ENCODE assay signal across 13 mouse cellular contexts in the genomic region with DNA sequence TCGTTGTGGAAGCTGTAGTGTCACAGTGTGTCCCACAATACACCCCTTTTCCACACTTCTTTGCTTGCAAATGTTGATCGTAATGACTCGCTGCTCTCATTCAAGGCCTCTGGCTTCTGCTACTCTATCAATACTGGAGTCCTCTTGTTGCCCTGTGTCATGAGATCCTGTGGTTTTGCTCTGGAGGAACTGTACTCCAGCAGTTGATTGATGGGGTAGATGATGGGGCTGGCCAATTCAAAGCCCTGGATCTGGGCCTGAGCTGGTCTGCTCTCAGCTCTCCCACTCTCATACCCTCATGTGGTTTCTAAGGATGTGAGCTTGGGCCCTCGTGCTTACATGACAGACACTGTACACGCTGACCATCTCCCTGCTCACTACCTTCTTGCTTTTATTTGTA. TPM values are rescaled to one million over a fixed set of nuclear protein-coding genes. Genes with fewer than 3 reads are reported as not detected.
A peak's percentile ranks its signal among the peaks of the same experiment; 100 is the strongest.
DNase-seq lines count a peak whose midpoint lies in the region; ATAC-seq and TF ChIP-seq lines count a peak whose summit lies in the region.
"Had no signal": no experiment of that assay in that cellular context is flagged by ENCODE, and none has a peak within 500 bp of the region (broad histone marks: within the 10 kb centered on the region; RNA-seq: fewer than 3 reads in every experiment).

No protein-coding gene starts in this region.

- peaks cover 53% of the 10 kb centered on the region for H3K4me1 ChIP-seq in limb, embryonic 12.5 days (replicated peaks)

- intact Hi-C loops in gastrocnemius, postnatal 36 days (cut with DNase I) = no loop called here

- H3K36me3 ChIP-seq in limb, embryonic 12.5 days = no peaks in the 10 kb centered on the region
- H3K36me3 ChIP-seq: intestine, embryonic 15.5 days; liver, embryonic 15.5 days had no signal

- CTCF ChIA-PET in Patski (lab: Charles Lee) = interaction anchor here (0.6 kb wide), 1 partner anchor 21 kb away, joined by 3 read pairs; no protein-coding TSS in a partner anchor

- no peak for TF ChIP-seq CTCF in Patski (IDR thresholded peaks at IDR 0.05)

- no peaks in the 10 kb centered on the region for H3K27me3 ChIP-seq in Patski
- no peaks in the 10 kb centered on the region for H3K27me3 ChIP-seq in limb, embryonic 12.5 days
- H3K27me3 ChIP-seq: intestine, embryonic 15.5 days; liver, embryonic 15.5 days had no signal

- peak; percentile 53 for DNase-seq in adrenal gland, adult 8-10 months
- DNase-seq in adrenal gland, postnatal 4 days (ENCODE audit: low spot score in 2 of 2) = no peak
- DNase-seq in lung, postnatal 10 days = peak; percentile 41
- DNase-seq in lung, postnatal 4 days = no peak
- DNase-seq in Patski (ENCODE audit: low read depth, low spot score) = no peak
- no peak for DNase-seq in c-Kit-positive CD71-positive TER-119-positive erythroid progenitor cells, embryonic 14.5 days (ENCODE audit: low spot score)
- no peak for DNase-seq in gastrocnemius, postnatal 36 days
- DNase-seq: cerebellum, adult 11 months; right cerebral cortex, postnatal 14 days had no signal

- H3K4me2 ChIP-seq in limb, embryonic 12.5 days = no peak overlapping the region
- H3K4me2 ChIP-seq: intestine, embryonic 15.5 days; liver, embryonic 15.5 days had no signal

- ATAC-seq in Patski = peak; percentile 67
- ATAC-seq in limb, embryonic 12.5 days (ENCODE audit: insufficient number of reproducible peaks, insufficient read depth, low FRiP score, low TSS enrichment, low read depth) = no peak
- ATAC-seq: intestine, embryonic 15.5 days had no signal

- H3K4me3 ChIP-seq in limb, embryonic 12.5 days (replicated peaks) = no peak overlapping the region
- H3K4me3 ChIP-seq: intestine, embryonic 15.5 days; liver, embryonic 15.5 days; myocyte had no signal

- 0 out of 2 replicates have a peak overlapping the region, but pooled peaks have one; percentile 23 for H3K27ac ChIP-seq in limb, embryonic 12.5 days
- H3K27ac ChIP-seq: intestine, embryonic 15.5 days; liver, embryonic 15.5 days had no signal

- WGBS in limb, embryonic 12.5 days = 84% methylated on average over 5 of the region's 5 CpGs

- in situ Hi-C loops in Patski (cut with MboI; ENCODE audit: low pct_unique_long_range_greater_than_20kb) = no loop called here

- POLR2A ChIA-PET in Patski (lab: Charles Lee) = interaction anchor here (0.9 kb wide), 1 partner anchor 52 kb away, joined by 4 read pairs; no protein-coding TSS in a partner anchor

- no peaks in the 10 kb centered on the region for H3K9me3 ChIP-seq in limb, embryonic 12.5 days
- H3K9me3 ChIP-seq: intestine, embryonic 15.5 days; liver, embryonic 15.5 days had no signal

- H3K9ac ChIP-seq in limb, embryonic 12.5 days (replicated peaks) = no peak overlapping the region
- H3K9ac ChIP-seq: intestine, embryonic 15.5 days; liver, embryonic 15.5 days had no signal

RNA-seq across cellular contexts. Expression of a gene that starts 52.3 kb away (rescaled TPM):
- total RNA-seq in adrenal gland, adult 8-10 months (2022) = 100 to 1,000 TPM; 134 to 193 (median 146) TPM
- 100 to 1,000 TPM; 195 to 200 TPM for total RNA-seq in adrenal gland, postnatal 4 days (2021)
- 24.0 TPM for polyA plus RNA-seq in Patski (2021)
- polyA plus RNA-seq in limb, embryonic 12.5 days (2016; fragmentation: Nextera tagmentation; extraction: Ambion mirVana) = 53.2 and 55.5 TPM in 2 replicates
- total RNA-seq in gastrocnemius, postnatal 36 days (2021) = 10 to 100 TPM; 12.2 to 13.8 TPM

RNA-seq across cellular contexts. Expression of a gene that starts 57.5 kb away (rescaled TPM):
- 10 to 100 TPM; 13.2 to 19.8 (median 15.1) TPM for total RNA-seq in adrenal gland, adult 8-10 months (2022)
- total RNA-seq in adrenal gland, postnatal 4 days (2021) = 10 to 100 TPM; 21.2 to 22.3 TPM
- polyA plus RNA-seq in Patski (2021) = 16.8 TPM
- polyA plus RNA-seq in limb, embryonic 12.5 days (2016; fragmentation: Nextera tagmentation; extraction: Ambion mirVana) = 32.4 and 34.4 TPM in 2 replicates
- 1 to 10 TPM; 4.2 to 6.4 TPM for total RNA-seq in gastrocnemius, postnatal 36 days (2021)

Comparison
In these comparisons a context has a peak if more than half of its experiments do, and no peak if none do; other contexts are left out.
1. DNase-seq: peak in adrenal gland, adult 8-10 months (single experiment) and lung, postnatal 10 days (single experiment); none in adrenal gland, postnatal 4 days (0 of 2), lung, postnatal 4 days (0 of 2), Patski (single experiment), c-Kit-positive CD71-positive TER-119-positive erythroid progenitor cells, embryonic 14.5 days (single experiment) and gastrocnemius, postnatal 36 days (0 of 2).
2. RNA of a gene that starts 52.3 kb away (total RNA-seq): 195 to 200 TPM in adrenal gland, postnatal 4 days and 134 to 193 TPM in adrenal gland, adult 8-10 months; 12.2 to 13.8 TPM in gastrocnemius, postnatal 36 days; every median in the first group is over 4 times any median in the second.